Mouse (Mus musculus) heart, embryonic 12.5 days (tissue): ENCODE data around the gene Il11ra1. TPM values are rescaled to one million over a fixed set of nuclear protein-coding genes. Genes with fewer than 3 reads are reported as not detected.

Experiments used
- ATAC-seq: fragments of 200-750 bp; cut with Nextera tagmentation; 2 replicates; pipeline ENCODE4 v1.8.0; 2017; ENCODE audit warnings: moderate TSS enrichment, moderate library complexity; ENCODE audit not compliant: insufficient number of reproducible peaks, low FRiP score
- H3K27ac ChIP-seq: fragments of 300-500 bp; sonication (generic); 2 replicates; pipeline ENCODE4 v1.5.1; 2016; ENCODE audit warnings: mild to moderate bottlenecking, moderate library complexity; ENCODE audit not compliant: poor library complexity, severe bottlenecking
- H3K27me3 ChIP-seq: fragments of 300-500 bp; sonication (generic); replicated peaks from 2 replicates; pipeline ENCODE4 v1.6.1; 2016; ENCODE audit warnings: mild to moderate bottlenecking, moderate library complexity
- H3K36me3 ChIP-seq: fragments of 300-500 bp; sonication (generic); 2 replicates; pipeline ENCODE4 v1.6.1; 2016; ENCODE audit warnings: mild to moderate bottlenecking, moderate library complexity
- H3K4me1 ChIP-seq: fragments of 300-500 bp; sonication (generic); replicated peaks from 2 replicates; pipeline ENCODE4 v1.6.1; 2016; ENCODE audit warnings: mild to moderate bottlenecking
- H3K4me2 ChIP-seq: fragments of 300-500 bp; sonication (generic); 2 replicates; pipeline ENCODE4 v1.6.1; 2016; ENCODE audit warnings: mild to moderate bottlenecking, moderate library complexity
- H3K4me3 ChIP-seq: fragments of 300-500 bp; sonication (generic); 2 replicates; pipeline ENCODE4 v1.5.1; 2016; ENCODE audit warnings: mild to moderate bottlenecking
- H3K9ac ChIP-seq: fragments of 300-500 bp; sonication (generic); 2 replicates; pipeline ENCODE4 v1.6.1; 2016; ENCODE audit warnings: mild to moderate bottlenecking, moderate library complexity
- H3K9me3 ChIP-seq: fragments of 300-500 bp; sonication (generic); replicated peaks from 2 replicates; pipeline ENCODE4 v1.6.1; 2016; ENCODE audit warnings: mild to moderate bottlenecking, moderate library complexity
- WGBS: fragments of 180-500 bp; shearing (Covaris S2); methylation state at CpG from one replicate; pipeline ENCODE4 v1.1.7; 2016; 5-methylcytosine and 5-hydroxymethylcytosine counted together
- polyA plus RNA-seq: library from polyadenylated mRNA; unstranded; fragments of >200 nt; fragmentation: Nextera tagmentation; extraction: Ambion mirVana; gene quantifications from 2 replicates; pipeline ENCODE4 v1.2.1, GENCODE M21; 2016

Il11ra1 gene
- polyA plus RNA-seq, 1 experiment from 2014 or later, result 148 TPM

- Histone ChIP-seq H3K9ac (peak within 1 kb of the TSS; percentile 38), H3K4me2 (peak within 1 kb of the TSS; percentile 66)
- ATAC-seq, result no peak
Observed at GRCm38 (mm10) chr4:41731052-41731765, 31.4 kb downstream of the Il11ra1 start, which contains the start of gene Arid3c. Arid3c (minus strand) TSS chr4:41731142.

DNA sequence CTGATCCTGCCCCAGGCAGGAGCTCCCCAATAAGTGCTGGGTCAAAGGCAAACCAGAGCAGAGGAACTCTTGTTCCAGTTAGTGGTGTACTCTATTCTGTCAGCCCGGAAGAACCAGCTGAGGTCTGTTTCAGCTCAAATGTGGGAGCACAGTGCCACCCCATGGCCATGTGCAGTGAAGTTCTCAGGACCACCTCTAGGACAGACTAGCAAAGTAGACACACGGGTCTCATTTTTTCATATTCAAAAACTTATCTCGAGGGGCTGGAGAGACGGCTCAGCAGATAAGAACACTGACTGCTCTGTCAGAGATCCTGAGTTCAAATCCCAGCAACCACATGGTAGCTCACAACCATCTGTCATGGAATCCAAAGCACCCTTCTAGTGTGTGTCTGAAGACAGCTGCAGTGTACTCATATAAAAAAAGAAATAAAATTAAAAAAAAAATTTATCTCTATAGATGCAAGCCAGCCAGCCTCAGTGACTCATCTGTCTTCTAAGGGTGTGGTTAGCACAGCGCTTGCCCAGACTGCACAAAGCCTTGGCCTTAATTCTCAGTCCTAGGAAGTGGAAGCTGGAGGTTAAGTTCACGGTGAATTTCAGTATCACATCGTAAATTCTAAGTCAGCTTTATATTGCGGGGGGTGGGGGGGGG lies 37.9 kb downstream of the Il11ra1 start:
- H3K27me3 ChIP-seq, result peaks cover 14% of the 10 kb centered on the region
- H3K36me3 ChIP-seq, result peaks cover 14% of the 10 kb centered on the region
- peaks cover 6% of the 10 kb centered on the region; the same call in 1 of the 2 replicates for H3K9me3 ChIP-seq
- H3K27ac ChIP-seq, result no peak overlapping the region
- H3K4me1 ChIP-seq, result peaks cover 14% of the 10 kb centered on the region
- WGBS, result 40% methylated on average over 8 of the region's 8 CpGs
- no peak for ATAC-seq
- H3K9ac ChIP-seq, result no peak overlapping the region
- H3K4me2 ChIP-seq, result no peak overlapping the region
- H3K4me3 ChIP-seq, result no peak overlapping the region

More at GRCm38 (mm10) chr4:41731052-41731765, 31.4 kb downstream of the Il11ra1 start, which contains the start of gene Arid3c:
- WGBS, result 2% methylated on average over 50 of the region's 50 CpGs
- Histone ChIP-seq H3K27me3 (peaks cover 74% of the 10 kb centered on the region), H3K9me3 (peaks cover 6% of the 10 kb centered on the region; the same call in 1 of the 2 replicates), H3K36me3 (no peaks in the 10 kb centered on the region), H3K4me3 (peak within 1 kb of the TSS; percentile 41), H3K4me1 (no peaks in the 10 kb centered on the region), H3K27ac (no peak within 1 kb of the TSS)

DNA sequence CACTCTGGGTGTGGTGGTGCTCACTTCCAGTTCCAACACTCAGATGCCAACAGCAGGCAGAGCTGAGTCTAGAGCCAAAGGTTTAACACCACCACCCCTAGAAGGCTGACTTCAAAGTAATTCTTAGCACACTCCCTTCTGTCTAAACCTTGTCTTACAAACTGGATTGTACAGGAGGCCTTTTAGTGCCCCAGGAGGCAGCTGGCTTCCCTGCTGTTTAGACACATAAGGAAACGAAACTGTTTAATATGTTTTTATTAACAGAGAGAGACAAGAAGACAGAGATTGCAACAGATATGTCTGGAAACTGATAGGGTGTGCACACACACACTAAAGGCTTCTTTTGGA lies 38.4 kb downstream of the Il11ra1 start:
- Histone ChIP-seq H3K9me3 (peaks cover 6% of the 10 kb centered on the region; the same call in 1 of the 2 replicates), H3K4me1 (peaks cover 14% of the 10 kb centered on the region), H3K9ac (no peak overlapping the region), H3K27me3 (peaks cover 9% of the 10 kb centered on the region), H3K4me2 (no peak overlapping the region), H3K4me3 (no peak overlapping the region), H3K27ac (no peak overlapping the region), H3K36me3 (peaks cover 14% of the 10 kb centered on the region)
- ATAC-seq, result no peak
- 73% methylated on average over 1 of the region's 1 CpGs for WGBS

GRCm38 (mm10) chr4:41739260-41739659 lies 39.5 kb downstream of the Il11ra1 start:
- 0 out of 2 replicates have a peak overlapping the region, but pooled peaks have one; percentile 48 for H3K9ac ChIP-seq
- no peaks in the 10 kb centered on the region; the same call in 1 of the 2 replicates for H3K27me3 ChIP-seq
- peaks cover 14% of the 10 kb centered on the region for H3K4me1 ChIP-seq
- WGBS, result 93% methylated on average over 13 of the region's 13 CpGs
- H3K4me3 ChIP-seq, result no peak overlapping the region
- peaks cover 14% of the 10 kb centered on the region for H3K36me3 ChIP-seq
- H3K9me3 ChIP-seq, result peaks cover 6% of the 10 kb centered on the region; the same call in 1 of the 2 replicates
- no peak overlapping the region for H3K27ac ChIP-seq
- H3K4me2 ChIP-seq, result no peak overlapping the region
- ATAC-seq, result no peak

GRCm38 (mm10) chr4:41740380-41741157 lies 40.8 kb downstream of the Il11ra1 start:
- ATAC-seq, result peak; percentile 78
- Histone ChIP-seq H3K27me3 (no peaks in the 10 kb centered on the region), H3K9ac (peak overlapping the region; percentile 79), H3K4me3 (peak overlapping the region; percentile 72), H3K36me3 (peaks cover 14% of the 10 kb centered on the region), H3K4me1 (peaks cover 14% of the 10 kb centered on the region), H3K9me3 (peaks cover 3% of the 10 kb centered on the region; the same call in 1 of the 2 replicates), H3K27ac (peak overlapping the region; percentile 58), H3K4me2 (peak overlapping the region; percentile 96)
- under 1% methylated on average over 48 of the region's 48 CpGs for WGBS

DNA sequence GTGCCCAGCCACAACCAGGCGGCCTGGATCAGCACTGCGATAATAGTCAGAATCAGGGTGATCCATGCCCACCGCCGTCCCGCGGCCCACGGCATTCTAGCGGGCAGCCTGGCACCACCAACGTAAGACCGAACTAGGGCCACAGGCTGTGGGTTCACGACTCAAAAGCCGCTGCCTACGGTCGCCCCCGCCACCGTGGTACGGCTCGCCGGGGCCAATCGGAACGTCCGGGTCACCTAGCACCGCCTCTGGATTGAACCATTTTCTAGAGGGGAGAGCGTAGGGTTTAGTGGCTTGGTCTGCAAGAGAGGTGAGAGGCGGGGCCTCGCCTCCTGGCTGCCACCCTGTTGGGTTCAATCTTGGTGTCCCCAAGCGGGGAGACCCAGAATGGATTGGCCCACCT lies 41.4 kb downstream of the Il11ra1 start:
- peaks cover 16% of the 10 kb centered on the region for H3K36me3 ChIP-seq
- H3K4me1 ChIP-seq, result peaks cover 14% of the 10 kb centered on the region
- no peaks in the 10 kb centered on the region for H3K27me3 ChIP-seq
- peak; percentile 95 for ATAC-seq
- H3K4me3 ChIP-seq, result peak overlapping the region; percentile 72
- peak overlapping the region; percentile 96 for H3K4me2 ChIP-seq
- peaks cover 4% of the 10 kb centered on the region for H3K9me3 ChIP-seq
- under 1% methylated on average over 27 of the region's 27 CpGs for WGBS
- H3K27ac ChIP-seq, result peak overlapping the region; percentile 58
- H3K9ac ChIP-seq, result peak overlapping the region; percentile 79

DNA sequence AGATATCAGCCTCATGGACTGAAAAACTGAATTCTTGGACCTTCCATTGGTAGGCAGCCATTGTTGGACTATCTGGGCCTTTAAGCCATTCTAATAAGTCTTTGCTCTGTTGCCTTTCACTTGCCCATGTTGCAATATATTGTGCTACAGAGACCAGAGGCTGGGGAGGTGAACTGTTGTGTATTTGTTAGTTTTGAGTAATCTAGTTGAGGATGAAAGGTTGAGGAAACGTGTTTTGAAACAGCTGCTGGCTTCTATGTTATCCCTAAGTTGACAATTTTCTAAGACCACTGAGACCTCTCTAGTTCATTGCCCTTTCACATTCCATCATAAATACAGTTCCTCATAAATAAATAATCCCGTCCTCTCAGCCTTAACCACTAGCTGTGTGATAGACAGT lies 44.3 kb downstream of the Il11ra1 start:
- WGBS, result 71% methylated on average over 2 of the region's 2 CpGs
- Histone ChIP-seq H3K9me3 (peaks cover 13% of the 10 kb centered on the region), H3K27me3 (no peaks in the 10 kb centered on the region)

DNA sequence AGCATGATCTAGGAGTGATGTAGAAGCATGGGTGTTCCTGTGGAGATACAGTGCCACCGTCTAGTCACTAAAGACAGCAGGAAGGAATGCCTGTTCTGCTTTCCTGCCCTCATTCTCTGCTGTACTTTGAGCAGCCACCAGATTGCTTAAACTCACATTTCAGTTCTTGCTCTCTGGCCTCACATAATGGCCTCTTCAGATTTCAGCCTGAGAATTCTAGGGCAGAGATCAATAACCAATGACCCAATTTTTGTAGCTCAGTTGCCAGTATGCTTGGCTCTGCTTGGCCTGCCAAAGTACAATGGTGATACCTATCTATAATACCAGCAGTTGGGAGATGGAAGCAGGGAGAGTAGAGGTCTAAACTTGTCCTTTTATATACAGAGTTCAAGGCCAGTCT lies 45.2 kb downstream of the Il11ra1 start:
- Histone ChIP-seq H3K27me3 (no peaks in the 10 kb centered on the region), H3K27ac (no peak overlapping the region), H3K4me2 (no peak overlapping the region), H3K4me1 (peaks cover 9% of the 10 kb centered on the region), H3K36me3 (peaks cover 23% of the 10 kb centered on the region), H3K9me3 (peaks cover 13% of the 10 kb centered on the region), H3K4me3 (no peak overlapping the region), H3K9ac (no peak overlapping the region)
- no peak for ATAC-seq
- 71% methylated on average over 1 of the region's 1 CpGs for WGBS

More for the DNA sequence above, 44.3 kb downstream of the Il11ra1 start:
- H3K9ac ChIP-seq, result no peak overlapping the region
- no peak overlapping the region for H3K27ac ChIP-seq
- no peak for ATAC-seq
- H3K36me3 ChIP-seq, result peaks cover 28% of the 10 kb centered on the region
- peaks cover 14% of the 10 kb centered on the region for H3K4me1 ChIP-seq
- H3K4me3 ChIP-seq, result no peak overlapping the region
- H3K4me2 ChIP-seq, result no peak overlapping the region

GRCm38 (mm10) chr4:41754797-41755337 lies 55.1 kb downstream of the Il11ra1 start, which contains the start of gene Galt:
Galt (plus strand) TSS chr4:41755228.
- ATAC-seq, result peak; percentile 69
- Histone ChIP-seq H3K27me3 (no peaks in the 10 kb centered on the region), H3K27ac (peak within 1 kb of the TSS; percentile 88), H3K9ac (peak within 1 kb of the TSS; percentile 82), H3K36me3 (peaks cover 22% of the 10 kb centered on the region), H3K9me3 (no peaks in the 10 kb centered on the region), H3K4me1 (peaks cover 28% of the 10 kb centered on the region), H3K4me2 (peak within 1 kb of the TSS; percentile 76), H3K4me3 (peak within 1 kb of the TSS; percentile 73)
- WGBS, result 13% methylated on average over 14 of the region's 14 CpGs

- peak within 1 kb of the TSS; percentile 73 for H3K4me3 ChIP-seq
- peak; percentile 85 for ATAC-seq
- under 1% methylated on average over 57 of the region's 57 CpGs for WGBS
- H3K27ac ChIP-seq, result peak within 1 kb of the TSS; percentile 88
- peaks cover 30% of the 10 kb centered on the region for H3K4me1 ChIP-seq
- H3K9me3 ChIP-seq, result no peaks in the 10 kb centered on the region
- H3K36me3 ChIP-seq, result peaks cover 22% of the 10 kb centered on the region
- H3K27me3 ChIP-seq, result no peaks in the 10 kb centered on the region
- peak within 1 kb of the TSS; percentile 76 for H3K4me2 ChIP-seq
- H3K9ac ChIP-seq, result peak within 1 kb of the TSS; percentile 82
Observed at GRCm38 (mm10) chr4:41755338-41756305, 55.8 kb downstream of the Il11ra1 start, which contains the start of gene Sigmar1. Sigmar1 (minus strand) TSS chr4:41756157.
